Mouse (Mus musculus): Measurements from ENCODE around the gene Vat1l. TPM values are rescaled to one million over a fixed set of nuclear protein-coding genes. Genes with fewer than 3 reads are reported as not detected.

Vat1l gene
- polyA plus RNA-seq, 1 experiment = 0.01 TPM

DNA sequence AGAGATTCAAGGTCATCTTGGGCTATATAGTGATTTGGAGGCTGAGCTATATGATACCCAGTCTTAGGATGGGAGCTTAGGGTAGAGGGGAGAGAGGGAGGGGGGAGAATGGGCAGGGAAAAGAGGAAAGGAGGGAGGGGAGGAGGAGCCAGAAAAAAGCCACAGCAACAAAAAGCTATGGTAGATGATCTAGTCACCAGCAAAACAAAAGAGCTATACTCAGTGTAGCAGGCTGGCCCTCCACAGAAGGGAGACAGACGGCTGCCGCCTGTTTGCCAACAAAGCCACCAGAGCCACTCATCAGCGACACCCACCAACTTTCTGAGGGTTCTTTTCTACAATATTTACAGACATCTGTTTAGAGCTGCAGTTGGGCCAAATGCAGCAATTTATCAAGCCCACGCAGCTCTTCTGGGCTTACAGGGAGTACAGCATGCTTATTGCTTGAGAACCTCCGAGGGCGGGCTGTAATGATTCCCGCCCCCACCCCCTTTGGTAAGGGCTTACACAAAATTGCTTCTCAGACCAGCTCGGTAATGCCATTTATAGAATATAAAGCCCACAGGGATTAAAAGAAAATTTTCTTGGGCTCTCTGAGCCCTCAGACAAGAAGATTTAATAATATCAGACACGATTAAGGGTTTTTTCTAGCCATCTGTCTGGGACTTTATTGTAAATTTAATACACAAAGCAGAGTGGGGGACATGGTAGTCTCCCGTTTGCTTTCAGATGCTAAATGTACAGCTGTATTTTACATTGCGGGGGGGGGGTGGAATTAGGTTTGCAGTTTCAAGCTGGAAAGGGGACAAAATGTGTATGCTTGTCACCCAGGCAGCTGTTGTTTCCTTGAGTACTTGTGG is 89.7 kb downstream of the Vat1l start:
- Histone ChIP-seq H3K36me3 (ENCODE audit: control insufficient read depth, insufficient read depth) (no peaks in the 10 kb centered on the region), H3K4me2 (ENCODE audit: low read depth) (no peak overlapping the region), H3ac (ENCODE audit: control insufficient read depth, insufficient read length) (no peak overlapping the region), H3K27me3 (ENCODE audit: control insufficient read depth, insufficient read depth, insufficient read length) (no peaks in the 10 kb centered on the region), H3K79me2 (ENCODE audit: control insufficient read depth, insufficient read depth) (no peaks in the 10 kb centered on the region), H3K4me3 (no peak overlapping the region)
- no peak for TF ChIP-seq TCF12 (IDR thresholded peaks at IDR 0.05; ENCODE audit: insufficient read depth, poor library complexity, severe bottlenecking)
- no peak for TF ChIP-seq SRF (IDR thresholded peaks at IDR 0.05; ENCODE audit: control insufficient read depth, insufficient read length, low read depth)
- TF ChIP-seq TCF3 (IDR thresholded peaks at IDR 0.05; ENCODE audit: insufficient read length, low read depth) = no peak
- TF ChIP-seq POLR2AphosphoS2 (IDR thresholded peaks at IDR 0.05; ENCODE audit: insufficient read length, low read depth) = no peak
- TF ChIP-seq REST (IDR thresholded peaks at IDR 0.05; ENCODE audit: insufficient read depth, insufficient read length) = no peak
- TF ChIP-seq POLR2A (IDR thresholded peaks at IDR 0.05; ENCODE audit: insufficient read length, low read depth) = no peak
- no peak for TF ChIP-seq MYOG (IDR thresholded peaks at IDR 0.05; ENCODE audit: control insufficient read depth in 1 of 3, insufficient read depth in 1 of 3, insufficient read length in 2 of 3, low read depth in 2 of 3)
- TF ChIP-seq CEBPB (IDR thresholded peaks at IDR 0.05; ENCODE audit: insufficient read depth, poor library complexity, severe bottlenecking) = no peak
- TF ChIP-seq USF1 (IDR thresholded peaks at IDR 0.05; ENCODE audit: low read depth) = no peak
- TF ChIP-seq E2F4 (IDR thresholded peaks at IDR 0.05; ENCODE audit: insufficient read depth) = no peak
- TF ChIP-seq MYOD1 (IDR thresholded peaks at IDR 0.05; ENCODE audit: control insufficient read depth in 1 of 3, insufficient read length in 2 of 3, low read depth in 2 of 3) = no peak

DNA sequence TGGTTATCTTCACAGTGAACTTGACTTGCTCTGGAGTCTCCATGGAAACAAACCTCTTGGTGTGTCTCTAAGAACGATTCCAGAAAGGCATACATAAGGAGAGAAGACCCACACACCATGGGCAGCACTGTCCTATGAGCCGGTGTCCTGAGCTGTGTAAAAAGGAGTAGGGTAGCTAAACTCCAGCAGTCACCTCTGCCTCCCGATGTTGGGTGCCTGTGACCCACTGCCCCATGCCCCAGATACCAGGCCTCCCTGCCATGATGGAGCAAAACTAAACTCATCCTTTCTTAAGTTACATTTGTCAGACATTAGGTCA is 90.3 kb downstream of the Vat1l start:
- Histone ChIP-seq H3K79me2 (ENCODE audit: control insufficient read depth, insufficient read depth) (no peaks in the 10 kb centered on the region), H3K4me3 (no peak overlapping the region), H3K27me3 (ENCODE audit: control insufficient read depth, insufficient read depth, insufficient read length) (no peaks in the 10 kb centered on the region), H3ac (ENCODE audit: control insufficient read depth, insufficient read length) (no peak overlapping the region), H3K36me3 (ENCODE audit: control insufficient read depth, insufficient read depth) (no peaks in the 10 kb centered on the region), H3K4me2 (ENCODE audit: low read depth) (no peak overlapping the region)
- TF ChIP-seq MYOD1 (IDR thresholded peaks at IDR 0.05; ENCODE audit: control insufficient read depth in 1 of 3, insufficient read length in 2 of 3, low read depth in 2 of 3) = no peak
- TF ChIP-seq TCF12 (IDR thresholded peaks at IDR 0.05; ENCODE audit: insufficient read depth, poor library complexity, severe bottlenecking) = no peak
- no peak for TF ChIP-seq SRF (IDR thresholded peaks at IDR 0.05; ENCODE audit: control insufficient read depth, insufficient read length, low read depth)
- TF ChIP-seq POLR2A (IDR thresholded peaks at IDR 0.05; ENCODE audit: insufficient read length, low read depth) = no peak
- TF ChIP-seq USF1 (IDR thresholded peaks at IDR 0.05; ENCODE audit: low read depth) = no peak

GRCm38 (mm10) chr8:114298253-114298652 is 92.8 kb downstream of the Vat1l start:
- Histone ChIP-seq H3K36me3 (ENCODE audit: control insufficient read depth, insufficient read depth) (no peaks in the 10 kb centered on the region), H3K27me3 (ENCODE audit: control insufficient read depth, insufficient read depth, insufficient read length) (no peaks in the 10 kb centered on the region), H3K4me3 (no peak overlapping the region), H3K79me2 (ENCODE audit: control insufficient read depth, insufficient read depth) (no peaks in the 10 kb centered on the region), H3ac (ENCODE audit: control insufficient read depth, insufficient read length) (no peak overlapping the region), H3K4me2 (ENCODE audit: low read depth) (no peak overlapping the region)
- TF ChIP-seq USF1 (IDR thresholded peaks at IDR 0.05; ENCODE audit: low read depth) = no peak
- TF ChIP-seq TCF3 (IDR thresholded peaks at IDR 0.05; ENCODE audit: insufficient read length, low read depth) = no peak
- TF ChIP-seq CEBPB (IDR thresholded peaks at IDR 0.05; ENCODE audit: insufficient read depth, poor library complexity, severe bottlenecking) = no peak
- no peak for TF ChIP-seq MYOG (IDR thresholded peaks at IDR 0.05; ENCODE audit: control insufficient read depth in 1 of 3, insufficient read depth in 1 of 3, insufficient read length in 2 of 3, low read depth in 2 of 3)
- TF ChIP-seq POLR2AphosphoS2 (IDR thresholded peaks at IDR 0.05; ENCODE audit: insufficient read length, low read depth) = no peak
- no peak for TF ChIP-seq TCF12 (IDR thresholded peaks at IDR 0.05; ENCODE audit: insufficient read depth, poor library complexity, severe bottlenecking)
- no peak for TF ChIP-seq MAX (IDR thresholded peaks at IDR 0.05; ENCODE audit: low read depth)
- TF ChIP-seq REST (IDR thresholded peaks at IDR 0.05; ENCODE audit: insufficient read depth, insufficient read length) = no peak
- TF ChIP-seq SRF (IDR thresholded peaks at IDR 0.05; ENCODE audit: control insufficient read depth, insufficient read length, low read depth) = no peak
- TF ChIP-seq POLR2A (IDR thresholded peaks at IDR 0.05; ENCODE audit: insufficient read length, low read depth) = no peak
- no peak for TF ChIP-seq E2F4 (IDR thresholded peaks at IDR 0.05; ENCODE audit: insufficient read depth)
- no peak for TF ChIP-seq MYOD1 (IDR thresholded peaks at IDR 0.05; ENCODE audit: control insufficient read depth in 1 of 3, insufficient read length in 2 of 3, low read depth in 2 of 3)

DNA sequence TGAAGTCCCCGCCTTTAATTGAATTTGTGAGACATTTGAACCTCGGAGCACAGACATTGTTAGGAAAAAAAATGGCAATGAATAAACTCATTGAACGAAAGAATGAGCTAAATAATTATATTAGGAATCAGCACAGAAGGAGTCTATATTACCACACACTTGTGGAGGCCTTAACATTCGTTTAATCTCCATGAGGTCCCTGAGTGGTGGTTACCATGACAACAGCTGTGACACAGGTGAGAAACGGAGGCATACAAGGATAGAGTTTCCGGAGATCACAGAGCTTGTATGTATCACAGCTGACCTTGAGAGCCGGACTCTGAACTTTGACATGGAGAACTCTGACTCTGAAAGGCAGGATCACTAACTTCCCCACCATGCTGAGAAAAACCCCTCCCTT is 94.7 kb downstream of the Vat1l start:
- TF ChIP-seq USF1 (IDR thresholded peaks at IDR 0.05; ENCODE audit: low read depth) (no peak), MAX (IDR thresholded peaks at IDR 0.05; ENCODE audit: low read depth) (no peak), REST (IDR thresholded peaks at IDR 0.05; ENCODE audit: insufficient read depth, insufficient read length) (no peak), E2F4 (IDR thresholded peaks at IDR 0.05; ENCODE audit: insufficient read depth) (no peak), CEBPB (IDR thresholded peaks at IDR 0.05; ENCODE audit: insufficient read depth, poor library complexity, severe bottlenecking) (no peak), TCF3 (IDR thresholded peaks at IDR 0.05; ENCODE audit: insufficient read length, low read depth) (no peak), MYOG (IDR thresholded peaks at IDR 0.05; ENCODE audit: control insufficient read depth in 1 of 3, insufficient read depth in 1 of 3, insufficient read length in 2 of 3, low read depth in 2 of 3) (no peak)
- Histone ChIP-seq H3K27me3 (ENCODE audit: control insufficient read depth, insufficient read depth, insufficient read length) (no peaks in the 10 kb centered on the region), H3K4me2 (ENCODE audit: low read depth) (no peak overlapping the region), H3K36me3 (ENCODE audit: control insufficient read depth, insufficient read depth) (no peaks in the 10 kb centered on the region), H3K79me2 (ENCODE audit: control insufficient read depth, insufficient read depth) (no peaks in the 10 kb centered on the region), H3ac (ENCODE audit: control insufficient read depth, insufficient read length) (no peak overlapping the region), H3K4me3 (no peak overlapping the region)

DNA sequence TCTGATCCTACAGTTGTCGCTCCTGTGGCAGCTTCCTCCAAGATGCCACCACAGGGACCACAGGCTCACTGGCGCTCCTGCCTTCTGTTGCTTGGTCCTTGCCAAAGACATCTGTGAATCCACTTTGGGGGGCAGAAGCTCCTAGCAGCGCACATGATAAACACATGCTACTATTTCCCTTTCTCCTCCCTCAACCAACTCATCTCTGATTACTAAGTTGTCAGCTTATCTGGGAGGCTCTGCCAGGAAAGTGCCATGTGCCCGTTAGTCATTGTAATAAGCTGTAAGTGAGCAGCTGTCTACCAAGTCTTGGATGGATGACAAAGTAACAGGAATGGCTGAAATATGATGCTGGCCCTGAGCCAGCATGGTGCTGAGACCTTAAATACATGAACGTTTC is 100.9 kb downstream of the Vat1l start:
- H3ac ChIP-seq (ENCODE audit: control insufficient read depth, insufficient read length) = no peak overlapping the region
- H3K36me3 ChIP-seq (ENCODE audit: control insufficient read depth, insufficient read depth) = no peaks in the 10 kb centered on the region
- H3K27me3 ChIP-seq (ENCODE audit: control insufficient read depth, insufficient read depth, insufficient read length) = no peaks in the 10 kb centered on the region
- no peaks in the 10 kb centered on the region for H3K79me2 ChIP-seq (ENCODE audit: control insufficient read depth, insufficient read depth)
- H3K4me2 ChIP-seq (ENCODE audit: low read depth) = no peak overlapping the region
- H3K4me3 ChIP-seq = no peak overlapping the region
- no peak for TF ChIP-seq POLR2A (IDR thresholded peaks at IDR 0.05; ENCODE audit: insufficient read length, low read depth)
- TF ChIP-seq TCF12 (IDR thresholded peaks at IDR 0.05; ENCODE audit: insufficient read depth, poor library complexity, severe bottlenecking) = no peak
- no peak for TF ChIP-seq REST (IDR thresholded peaks at IDR 0.05; ENCODE audit: insufficient read depth, insufficient read length)
- no peak for TF ChIP-seq CEBPB (IDR thresholded peaks at IDR 0.05; ENCODE audit: insufficient read depth, poor library complexity, severe bottlenecking)
- no peak for TF ChIP-seq MYOD1 (IDR thresholded peaks at IDR 0.05; ENCODE audit: control insufficient read depth in 1 of 3, insufficient read length in 2 of 3, low read depth in 2 of 3)
- no peak for TF ChIP-seq TCF3 (IDR thresholded peaks at IDR 0.05; ENCODE audit: insufficient read length, low read depth)
